ENCODE assay signal across 8 mouse cellular contexts in genomic region chr17:72781786-72782185, GRCm38 (mm10). TPM values are rescaled to one million over a fixed set of nuclear protein-coding genes. Genes with fewer than 3 reads are reported as not detected.
A peak's percentile ranks its signal among the peaks of the same experiment; 100 is the strongest.
DNase-seq lines count a peak whose midpoint lies in the region; ATAC-seq and TF ChIP-seq lines count a peak whose summit lies in the region.

No protein-coding gene starts in this region.

- no peak overlapping the region for H3K9ac ChIP-seq in heart, embryonic 12.5 days
- no peak overlapping the region for H3K9ac ChIP-seq in heart, postnatal 0 days (replicated peaks; ENCODE audit: low read depth, low read length)

- H3K4me3 ChIP-seq in heart, embryonic 12.5 days, result no peak overlapping the region
- H3K4me3 ChIP-seq in heart, postnatal 0 days (ENCODE audit: low read depth, low read length), result no peak overlapping the region

- H3K9me3 ChIP-seq in heart, embryonic 12.5 days (replicated peaks), result no peaks in the 10 kb centered on the region
- no peaks in the 10 kb centered on the region for H3K9me3 ChIP-seq in heart, postnatal 0 days (replicated peaks; ENCODE audit: control insufficient read depth, low read length)

- WGBS in heart, embryonic 12.5 days, result 20% methylated on average over 6 of the region's 6 CpGs
- 12% methylated on average over 6 of the region's 6 CpGs for WGBS in heart, postnatal 0 days

- H3K4me2 ChIP-seq in heart, embryonic 12.5 days, result no peak overlapping the region
- H3K4me2 ChIP-seq in heart, postnatal 0 days (ENCODE audit: low read depth, low read length), result no peak overlapping the region

- H3K27me3 ChIP-seq in heart, embryonic 12.5 days (replicated peaks), result peaks cover 7% of the 10 kb centered on the region; the same call in 1 of the 2 replicates
- no peaks in the 10 kb centered on the region for H3K27me3 ChIP-seq in heart, postnatal 0 days (ENCODE audit: control insufficient read depth, insufficient read depth, low read length)

- TF ChIP-seq EP300 in heart, postnatal 0 days (IDR thresholded peaks at IDR 0.05; ENCODE audit: low read depth), result no peak

- 0 out of 2 replicates have a peak, but pooled peaks cover 7% of the 10 kb centered on the region for H3K4me1 ChIP-seq in heart, embryonic 12.5 days (replicated peaks)
- H3K4me1 ChIP-seq in heart, postnatal 0 days (ENCODE audit: control insufficient read depth, insufficient read depth), result no peaks in the 10 kb centered on the region

- ATAC-seq in heart, embryonic 12.5 days (ENCODE audit: insufficient number of reproducible peaks, low FRiP score), result no peak
- peak; percentile 66; the same call in 1 of the 2 replicates for ATAC-seq in heart, postnatal 0 days (ENCODE audit: insufficient read depth, low read depth)

- no peaks in the 10 kb centered on the region for H3K36me3 ChIP-seq in heart, embryonic 12.5 days
- no peaks in the 10 kb centered on the region for H3K36me3 ChIP-seq in heart, postnatal 0 days (replicated peaks; ENCODE audit: control insufficient read depth, insufficient read depth, low read length)

- no peak overlapping the region for H3K27ac ChIP-seq in heart, embryonic 12.5 days (ENCODE audit: poor library complexity, severe bottlenecking)
- no peak overlapping the region for H3K27ac ChIP-seq in heart, postnatal 0 days (ENCODE audit: low read depth)

- DNase-seq in heart, adult 11 months, result peak; percentile 90
- peak; percentile 14 for DNase-seq in adrenal gland, adult 8-10 months
- DNase-seq in embryo, embryonic 9.5 days (ENCODE audit: extremely low spot score), result peak; percentile 51
- DNase-seq in heart, postnatal 0 days (ENCODE audit: low spot score), result peak; percentile 64
- DNase-seq in layer of hippocampus, adult 9-11 months, result peak; percentile 70
- peak; percentile 28 to 69 for DNase-seq in lung, postnatal 4 days
- peak; percentile 82 to 85 for DNase-seq in right cerebral cortex, postnatal 10 days (ENCODE audit: low spot score in 2 of 2)

- peak; percentile 92 for TF ChIP-seq CTCF in heart, postnatal 0 days (IDR thresholded peaks at IDR 0.05; ENCODE audit: low read depth)

RNA-seq across cellular contexts. Expression of gene Ypel5, which starts 54.5 kb away (rescaled TPM):
- polyA plus RNA-seq in heart, embryonic 12.5 days (2016; fragmentation: Nextera tagmentation; extraction: Ambion mirVana), result 75.0 and 75.6 TPM in 2 replicates
- total RNA-seq in adrenal gland, adult 8-10 months (2022), result 100 to 1,000 TPM in 1 of 4 experiments, 10 to 100 TPM in 3; 78.4 to 101 (median 92.9) TPM
- total RNA-seq in heart, postnatal 0 days (2014; rRNA removed; ENCODE audit: low replicate concordance), result 32.5 and 39.0 TPM in 2 replicates
- 63.3 and 74.6 TPM in 2 replicates for polyA plus RNA-seq in heart, postnatal 0 days (2015; fragmentation: Nextera tagmentation; extraction: Ambion mirVana)

Comparison
In these comparisons a context has a peak if more than half of its experiments do, and no peak if none do; other contexts are left out.
1. DNase-seq: peak in every context shown above with its lines; median percentile 90 in heart, adult 11 months; 84 in right cerebral cortex, postnatal 10 days; 70 in layer of hippocampus, adult 9-11 months; 64 in heart, postnatal 0 days; 51 in embryo, embryonic 9.5 days; 48 in lung, postnatal 4 days; 14 in adrenal gland, adult 8-10 months.